Mouse (Mus musculus): ENCODE data around the gene Syt13. TPM values are rescaled to one million over a fixed set of nuclear protein-coding genes. Genes with fewer than 3 reads are reported as not detected.

Syt13 gene
- total RNA-seq, 2 experiments from 2014 or later = 0.24 to 0.28 TPM

DNA sequence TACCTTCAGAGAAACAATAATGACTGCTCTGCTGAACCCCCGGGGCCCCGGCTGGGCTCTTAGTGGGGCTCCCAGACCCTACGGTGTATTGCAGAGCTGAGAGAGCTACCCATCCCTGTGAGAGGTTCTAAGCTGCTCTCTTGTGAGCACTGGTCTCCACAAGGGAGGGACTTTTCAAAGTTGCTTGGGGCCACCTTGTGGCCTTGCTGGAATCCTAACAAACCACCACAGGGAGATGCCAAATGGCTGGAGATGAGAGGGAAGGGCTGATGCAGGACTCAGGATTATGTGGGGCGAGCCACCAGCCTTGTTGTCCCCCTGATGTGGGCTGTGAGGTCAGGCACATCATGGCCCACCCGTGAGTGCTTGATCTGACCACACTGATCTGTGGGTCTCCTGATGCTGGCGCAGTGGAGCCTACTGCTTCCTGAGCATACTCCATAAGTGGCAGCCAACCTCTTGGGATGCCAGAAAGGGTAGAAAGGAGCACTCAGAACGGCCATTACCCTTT, 72.3 kb downstream of the Syt13 start:
- DNase-seq = peak in 1 of 2 experiments; percentile 26
- intact Hi-C loops (cut with DNase I) = loop anchor here (5.0 kb wide), 2 partner anchors 60 to 210 kb away; partner anchors contain the start of gene Prdm11

DNA sequence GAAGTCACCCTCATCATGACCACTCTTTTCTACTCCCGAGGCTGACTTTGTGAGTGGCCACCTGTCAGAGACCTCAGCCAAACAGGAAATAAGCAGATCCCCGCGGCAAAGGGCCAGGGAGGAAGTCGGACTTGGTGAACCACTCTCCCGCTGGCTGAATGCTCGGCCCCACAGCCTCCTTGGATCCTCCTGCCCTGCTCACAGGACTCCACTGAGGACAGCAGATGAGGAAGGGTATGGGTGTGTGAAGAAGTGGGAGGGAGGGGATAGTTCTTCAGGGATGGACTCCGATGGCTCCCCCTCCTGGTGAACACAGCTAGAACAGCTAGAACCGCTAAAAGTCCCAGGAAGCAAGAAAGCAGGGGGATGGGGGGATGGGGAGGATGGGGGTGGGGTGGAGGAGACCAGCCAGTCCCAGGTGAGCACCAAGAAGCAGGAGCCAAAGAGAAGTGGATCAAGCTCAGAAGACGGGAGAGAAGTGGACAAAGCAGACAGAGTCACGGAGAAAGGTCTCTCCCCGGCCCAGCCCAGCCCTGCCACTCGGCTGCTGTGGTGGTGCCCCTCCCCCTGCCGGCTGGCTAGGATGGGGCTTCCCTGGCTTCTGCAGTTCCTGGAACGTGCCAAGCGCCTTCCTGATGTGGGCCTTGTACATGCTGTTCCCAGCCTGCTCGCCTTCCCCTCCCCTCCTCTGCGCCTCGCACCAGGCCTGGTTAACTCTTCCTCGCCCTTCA, 73.2 kb downstream of the Syt13 start:
- intact Hi-C loops (cut with DNase I) = loop anchor here (2.0 to 5.0 kb wide), 3 partner anchors 45 to 209 kb away; partner anchors contain the start of gene Prdm11
- peak; percentile 78 to 81 for DNase-seq

GRCm38 (mm10) chr2:92989593-92989992, 74.7 kb downstream of the Syt13 start:
- intact Hi-C loops (cut with DNase I) = loop anchor here (2.0 to 5.0 kb wide), 3 partner anchors 43 to 208 kb away; partner anchors contain the start of gene Prdm11
- no peak for DNase-seq

DNA sequence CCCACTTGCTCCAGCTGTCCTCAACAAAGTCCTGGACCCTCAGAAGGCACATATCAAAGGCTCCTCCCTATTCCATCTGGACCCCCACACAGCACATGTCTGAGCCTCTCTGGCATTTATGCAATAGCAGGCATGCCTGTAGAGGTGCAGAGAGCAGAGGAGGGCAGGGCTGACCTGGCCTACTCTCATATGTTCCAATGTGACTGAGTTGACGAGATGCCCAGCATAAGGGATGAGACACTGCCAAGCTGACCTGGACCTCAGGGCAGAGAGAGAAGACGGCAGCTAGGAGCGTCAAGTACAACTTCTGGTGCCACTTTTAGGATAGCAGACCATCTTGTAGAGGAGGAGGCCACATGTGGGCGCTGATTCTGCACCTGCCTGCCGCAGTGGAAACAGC, 77.1 kb downstream of the Syt13 start:
- DNase-seq = peak; percentile 21 to 44
- intact Hi-C loops (cut with DNase I) = no loop called here

GRCm38 (mm10) chr2:93005028-93005427, 90.1 kb downstream of the Syt13 start:
- DNase-seq = no peak
- intact Hi-C loops (cut with DNase I) = no loop called here

Other genes starting within 250 kb of the Syt13 start
- 10 to 100 TPM in 1 of 2 experiments, 1 to 10 TPM in 1; 8.8 to 10.4 TPM for gene Prdm11, start 131.1 kb downstream of the Syt13 start, total RNA-seq (2021)